Mouse (Mus musculus) liver, embryonic 14.5 days (tissue): Measurements from ENCODE around the gene Prdm11.

Experiments
- CTCF ChIP-seq: IDR thresholded peaks from 2 replicates; pipeline ENCODE4 v1.5.1; 2016; ENCODE audit warnings: antibody characterized with exemption, low read depth, control low read depth
- EP300 ChIP-seq: IDR thresholded peaks from 2 replicates; pipeline ENCODE4 v1.6.1; 2016; ENCODE audit warnings: antibody characterized with exemption, low read depth

GRCm38 (mm10) chr2:92934312-92934982 is 111.5 kb downstream of the Prdm11 start:
- no peak for TF ChIP-seq EP300
- no peak for TF ChIP-seq CTCF
